Mouse (Mus musculus) ES-E14 (cell line): ENCODE results near the gene Cebpb. TPM values are rescaled to one million over a fixed set of nuclear protein-coding genes. Genes with fewer than 3 reads are reported as not detected.

Experiments used
- DNase-seq: peaks from one replicate; pipeline ENCODE4 v3.0.0-alpha.2; 2013; ENCODE audit warnings: low read depth, low spot score
- H3K27ac ChIP-seq: 2 replicates; pipeline ENCODE4 v1.5.1; 2012; ENCODE audit warnings: low read depth, mild to moderate bottlenecking, low read length, moderate library complexity, mixed read lengths; ENCODE audit not compliant: poor library complexity, insufficient read depth, severe bottlenecking
- H3K36me3 ChIP-seq: 2 replicates; pipeline ENCODE4 v1.6.1; 2012; ENCODE audit warnings: mild to moderate bottlenecking, low read length, moderate library complexity, mixed read lengths; ENCODE audit not compliant: control insufficient read depth, poor library complexity, insufficient read depth, severe bottlenecking
- H3K4me1 ChIP-seq, 2 experiments: fragments of 150-350 bp in 1 of 2; sonication (generic) in 1 of 2; 2 replicates each; pipeline ENCODE4 v1.6.1; 2012; ENCODE audit warnings: low read length in 2 of 2, mild to moderate bottlenecking in 1 of 2, mixed read lengths in 1 of 2; ENCODE audit not compliant: control insufficient read depth in 2 of 2, insufficient read depth in 2 of 2, poor library complexity in 1 of 2
- H3K4me3 ChIP-seq, 2 experiments: fragments of 150-350 bp in 1 of 2; sonication (generic) in 1 of 2; 2 replicates each; pipeline ENCODE4 v1.5.1; 2012; ENCODE audit warnings: low read length in 2 of 2, low read depth in 1 of 2, mild to moderate bottlenecking in 1 of 2, mixed read lengths in 1 of 2; ENCODE audit not compliant: insufficient read depth in 1 of 2, poor library complexity in 1 of 2, severe bottlenecking in 1 of 2
- H3K9ac ChIP-seq: 2 replicates; pipeline ENCODE4 v1.6.1; 2012; ENCODE audit warnings: low read depth, mild to moderate bottlenecking, low read length, mixed read lengths; ENCODE audit not compliant: poor library complexity, insufficient read depth, severe bottlenecking
- H3K9me3 ChIP-seq: fragments of 150-350 bp; sonication (generic); 2 replicates; pipeline ENCODE4 v1.6.1; 2012; ENCODE audit warnings: low read depth, mild to moderate bottlenecking, low read length; ENCODE audit not compliant: control insufficient read depth, insufficient read depth
- CHD2 ChIP-seq: IDR thresholded peaks from 2 replicates; pipeline ENCODE4 v1.6.1; 2014; ENCODE audit warnings: mild to moderate bottlenecking, low read depth, low read length, inconsistent platforms
- HCFC1 ChIP-seq: IDR thresholded peaks from 2 replicates; pipeline ENCODE4 v1.6.1; 2012; ENCODE audit warnings: low read length, inconsistent platforms, borderline replicate concordance; ENCODE audit not compliant: insufficient read depth
- MAFK ChIP-seq: IDR thresholded peaks from 2 replicates; pipeline ENCODE4 v1.6.1; 2014; ENCODE audit warnings: mild to moderate bottlenecking, low read depth, low read length, inconsistent platforms; ENCODE audit not compliant: insufficient read depth
- ZC3H11A ChIP-seq: IDR thresholded peaks from 2 replicates; pipeline ENCODE4 v1.6.1; 2012; ENCODE audit warnings: low read depth, mild to moderate bottlenecking, inconsistent platforms, low read length, borderline replicate concordance
- ZNF384 ChIP-seq: IDR thresholded peaks from 2 replicates; pipeline ENCODE4 v1.6.1; 2012; ENCODE audit warnings: low read depth, low read length, inconsistent platforms
- in situ Hi-C, 2 experiments: fragments of 600-800 bp; cut with MboI; formaldehyde crosslinking; loops; one replicate each; pipeline ENCODE4 v1.15.1; 2025; ENCODE audit warnings: low sequenced_read_pairs in 2 of 2, inconsistent platforms in 1 of 2; ENCODE audit not compliant: unreplicated experiment in 2 of 2
- total RNA-seq: library from RNA; depleted of rRNA; stranded (reverse); fragments of 300-350 nt; gene quantifications from 2 replicates; pipeline ENCODE4 v1.2.3, GENCODE M21; 2012

Cebpb gene
- total RNA-seq, 1 experiment, result 9.1 TPM

DNA sequence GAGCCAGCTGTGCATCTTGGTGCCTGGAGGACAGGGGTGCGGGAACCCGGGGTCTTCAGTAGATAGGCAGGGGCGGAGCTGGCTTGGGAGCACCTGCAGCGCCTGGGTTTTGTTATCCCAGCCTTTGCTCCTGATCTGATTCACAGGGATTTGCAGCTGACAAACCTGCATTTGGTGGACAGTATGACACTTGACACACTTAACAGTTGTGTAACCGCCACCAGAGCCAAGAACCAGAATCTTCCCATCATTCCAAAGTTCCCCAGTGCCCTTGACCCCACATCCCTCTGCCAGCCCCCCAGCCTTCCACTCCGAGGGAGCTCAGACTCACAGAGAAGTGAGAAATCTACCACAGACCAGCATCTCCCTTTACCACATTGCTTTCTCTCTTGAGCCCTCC is 33.8 kb downstream of the Cebpb start:
- Histone ChIP-seq H3K4me3 (no peak overlapping the region), H3K9me3 (no peaks in the 10 kb centered on the region), H3K4me1 (peaks cover 0 to 3% of the 10 kb centered on the region in 2 experiments; a peak in 2 of 4 replicates), H3K36me3 (no peaks in the 10 kb centered on the region), H3K9ac (no peak overlapping the region), H3K27ac (no peak overlapping the region)
- in situ Hi-C loops, result no loop called here
- TF ChIP-seq CHD2, result no peak
- no peak for TF ChIP-seq ZC3H11A
- TF ChIP-seq ZNF384, result no peak
- TF ChIP-seq MAFK, result no peak
- TF ChIP-seq HCFC1, result no peak
- no peak for DNase-seq

DNA sequence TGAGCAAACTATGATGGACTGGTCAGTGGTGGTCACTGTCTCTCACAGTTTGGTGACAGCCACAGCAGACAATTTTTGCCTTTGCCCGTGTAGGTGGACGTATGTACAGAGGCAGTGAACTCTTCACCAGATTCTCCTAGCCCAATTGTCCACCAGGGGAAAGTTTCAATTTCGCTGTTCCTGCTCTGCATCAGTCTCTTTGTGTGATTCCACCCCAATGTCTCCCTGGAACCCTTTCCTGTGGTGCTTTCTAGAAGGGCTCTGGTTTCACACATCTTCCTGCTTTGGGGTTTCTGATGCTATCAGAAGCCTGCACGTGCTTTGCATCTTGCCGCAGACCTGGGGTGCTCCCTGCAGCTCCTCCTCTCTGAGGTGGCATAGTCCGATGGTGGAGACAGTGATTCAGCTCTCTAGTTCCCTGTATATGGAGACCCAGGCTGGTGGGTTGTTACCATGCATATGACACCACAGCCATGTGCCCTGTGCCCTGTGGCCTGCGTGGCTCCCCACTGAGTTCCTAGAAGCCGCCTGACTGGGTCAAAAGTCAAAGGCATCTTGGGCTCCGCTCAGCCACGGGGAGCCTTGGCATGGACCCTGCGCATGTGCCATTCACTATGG is 35.0 kb downstream of the Cebpb start:
- Histone ChIP-seq H3K36me3 (no peaks in the 10 kb centered on the region), H3K4me1 (peaks cover 0 to 3% of the 10 kb centered on the region in 2 experiments; a peak in 2 of 4 replicates), H3K27ac (no peak overlapping the region), H3K9me3 (no peaks in the 10 kb centered on the region), H3K9ac (no peak overlapping the region), H3K4me3 (no peak overlapping the region)
- no peak for DNase-seq
- TF ChIP-seq CHD2, result no peak
- TF ChIP-seq ZC3H11A, result no peak
- no peak for TF ChIP-seq HCFC1
- TF ChIP-seq MAFK, result no peak
- in situ Hi-C loops, result no loop called here

DNA sequence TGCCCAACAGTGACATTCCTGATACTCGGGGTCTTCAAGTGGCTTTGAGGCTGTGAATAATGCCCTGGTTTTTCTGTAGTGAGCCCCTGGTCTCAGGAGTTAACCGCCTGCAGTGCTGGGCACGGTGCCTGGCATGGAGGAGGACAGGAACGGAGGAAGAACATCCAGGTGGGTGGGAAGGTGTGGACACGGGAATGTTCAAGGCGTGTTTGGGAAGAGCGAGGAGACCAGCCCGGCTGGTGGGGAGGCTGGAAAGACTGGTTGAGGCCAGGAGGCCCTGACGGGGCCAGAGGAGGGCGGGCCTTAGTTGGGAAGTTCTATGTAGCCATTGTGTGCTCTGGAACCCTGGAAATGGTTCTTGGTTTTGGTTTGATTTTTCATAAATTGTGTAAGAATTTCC is 37.2 kb downstream of the Cebpb start:
- no peak overlapping the region for H3K9ac ChIP-seq
- no peaks in the 10 kb centered on the region for H3K9me3 ChIP-seq
- peaks cover 0 to 6% of the 10 kb centered on the region in 2 experiments; a peak in 2 of 4 replicates for H3K4me1 ChIP-seq
- in situ Hi-C loops, result no loop called here
- no peak overlapping the region for H3K27ac ChIP-seq
- no peak for TF ChIP-seq ZNF384
- no peak for TF ChIP-seq CHD2
- no peak for TF ChIP-seq ZC3H11A
- TF ChIP-seq MAFK, result no peak
- TF ChIP-seq HCFC1, result no peak
- no peak overlapping the region for H3K4me3 ChIP-seq
- no peaks in the 10 kb centered on the region for H3K36me3 ChIP-seq
- no peak for DNase-seq

DNA sequence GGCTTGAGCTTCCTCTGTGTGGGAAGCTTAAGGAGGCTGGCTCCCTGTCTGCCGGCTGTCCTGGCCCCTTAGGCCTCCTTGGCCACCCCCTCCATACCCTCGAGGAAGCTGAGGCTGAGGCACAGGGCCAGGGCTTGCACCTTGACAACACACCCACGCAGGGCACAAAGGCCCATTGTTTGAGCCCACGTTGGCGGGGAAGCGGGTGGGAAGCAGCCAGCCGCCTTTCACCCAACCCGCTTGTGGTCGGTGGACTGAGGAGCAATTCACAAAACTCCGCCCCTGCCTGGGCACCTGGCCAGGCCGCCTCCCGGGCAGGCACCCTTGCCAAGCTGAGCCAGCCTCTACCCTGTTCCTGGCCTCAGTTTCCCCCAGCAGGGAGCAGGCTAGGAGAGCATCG is 38.4 kb downstream of the Cebpb start:
- Histone ChIP-seq H3K9me3 (no peaks in the 10 kb centered on the region), H3K36me3 (no peaks in the 10 kb centered on the region), H3K9ac (no peak overlapping the region), H3K4me1 (peaks cover 0 to 3% of the 10 kb centered on the region in 2 experiments; a peak in 2 of 4 replicates), H3K27ac (no peak overlapping the region), H3K4me3 (no peak overlapping the region)
- no peak for DNase-seq
- TF ChIP-seq HCFC1, result no peak
- no peak for TF ChIP-seq ZNF384
- no peak for TF ChIP-seq CHD2
- no peak for TF ChIP-seq MAFK
- no peak for TF ChIP-seq ZC3H11A
- in situ Hi-C loops, result no loop called here

DNA sequence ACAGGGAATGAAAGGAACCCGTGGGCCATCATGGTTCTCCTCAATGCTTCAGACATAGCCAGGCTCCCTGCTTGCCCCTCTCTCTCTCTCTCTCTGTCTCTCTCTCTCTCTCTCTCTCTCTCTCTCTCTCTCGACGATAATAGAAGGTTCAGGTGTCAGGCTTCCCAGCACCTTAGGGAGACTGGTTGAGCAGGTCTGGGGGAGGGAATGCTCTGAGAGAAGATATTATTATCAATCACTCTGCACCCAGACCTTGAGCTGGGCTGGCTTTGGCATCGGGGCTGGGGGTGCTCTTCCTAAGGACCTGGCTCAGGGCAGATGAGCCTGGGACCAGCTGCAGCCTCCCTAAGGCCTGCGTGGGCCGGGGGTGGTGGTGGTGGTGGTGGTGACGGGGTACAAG is 41.3 kb downstream of the Cebpb start:
- TF ChIP-seq ZC3H11A, result no peak
- TF ChIP-seq MAFK, result no peak
- no peak for TF ChIP-seq CHD2
- no peak for TF ChIP-seq ZNF384
- TF ChIP-seq HCFC1, result no peak
- no peaks in the 10 kb centered on the region for H3K36me3 ChIP-seq
- no peaks in the 10 kb centered on the region for H3K9me3 ChIP-seq
- no peak overlapping the region for H3K27ac ChIP-seq
- H3K4me1 ChIP-seq, result peaks cover 0 to 3% of the 10 kb centered on the region in 2 experiments; a peak in 1 of 4 replicates
- DNase-seq, result no peak
- H3K4me3 ChIP-seq, result no peak overlapping the region
- no peak overlapping the region for H3K9ac ChIP-seq
- in situ Hi-C loops, result no loop called here
